Mouse (Mus musculus): Measurements from ENCODE around the gene Asb2. TPM values are rescaled to one million over a fixed set of nuclear protein-coding genes. Genes with fewer than 3 reads are reported as not detected.
A peak's percentile ranks its signal among the peaks of the same experiment; 100 is the strongest.

Asb2 gene
- polyA plus RNA-seq, 1 experiment from 2014 or later, result 254 TPM

DNA sequence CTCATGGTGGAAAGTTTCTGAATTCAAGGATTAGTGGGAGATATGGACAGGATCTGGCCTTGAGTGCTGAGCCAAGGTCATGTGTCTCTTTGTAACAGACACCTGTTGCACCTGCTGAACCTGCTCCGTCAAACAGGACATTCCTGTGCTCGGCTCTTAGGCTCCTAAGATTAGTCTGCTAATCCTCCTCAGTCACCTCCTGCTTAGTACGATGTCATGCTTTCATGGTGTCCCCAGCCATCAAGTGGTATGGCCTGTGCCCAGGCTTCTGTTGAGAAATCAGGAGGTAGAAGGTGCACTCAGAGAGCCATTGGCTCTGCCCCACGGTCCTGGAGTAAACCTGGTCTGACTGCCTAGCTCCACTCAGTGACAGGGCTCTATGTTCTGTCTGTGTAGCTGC lies 15.1 kb upstream of the Asb2 start:
- H3K9ac ChIP-seq (ENCODE audit: low read length), result no peak overlapping the region
- no peak overlapping the region for H3K4me2 ChIP-seq (ENCODE audit: low read length)
- 61% methylated on average over 4 of the region's 4 CpGs for WGBS
- no peaks in the 10 kb centered on the region for H3K9me3 ChIP-seq (ENCODE audit: control insufficient read depth, low read length)
- no peak overlapping the region for H3K27ac ChIP-seq (replicated peaks in 1 of 2; ENCODE audit: control insufficient read depth in 1 of 2, insufficient read depth in 1 of 2, low read depth in 2 of 2, low read length in 2 of 2)
- H3K36me3 ChIP-seq (ENCODE audit: control insufficient read depth, insufficient read depth, low read length), result no peaks in the 10 kb centered on the region
- H3K4me1 ChIP-seq (ENCODE audit: control insufficient read depth in 2 of 2, insufficient read depth in 2 of 2, low read length in 2 of 2), result peaks cover 3 to 6% of the 10 kb centered on the region in 2 experiments; a peak in 2 of 4 replicates
- no peak for ATAC-seq (ENCODE audit: insufficient number of reproducible peaks, insufficient read depth, low FRiP score, low read depth)
- no peaks in the 10 kb centered on the region for H3K27me3 ChIP-seq (ENCODE audit: control insufficient read depth, insufficient read depth, low read length)
- no peak overlapping the region for H3K4me3 ChIP-seq (ENCODE audit: control insufficient read depth in 1 of 2, insufficient read depth in 1 of 2, low read depth in 1 of 2, low read length in 2 of 2)

DNA sequence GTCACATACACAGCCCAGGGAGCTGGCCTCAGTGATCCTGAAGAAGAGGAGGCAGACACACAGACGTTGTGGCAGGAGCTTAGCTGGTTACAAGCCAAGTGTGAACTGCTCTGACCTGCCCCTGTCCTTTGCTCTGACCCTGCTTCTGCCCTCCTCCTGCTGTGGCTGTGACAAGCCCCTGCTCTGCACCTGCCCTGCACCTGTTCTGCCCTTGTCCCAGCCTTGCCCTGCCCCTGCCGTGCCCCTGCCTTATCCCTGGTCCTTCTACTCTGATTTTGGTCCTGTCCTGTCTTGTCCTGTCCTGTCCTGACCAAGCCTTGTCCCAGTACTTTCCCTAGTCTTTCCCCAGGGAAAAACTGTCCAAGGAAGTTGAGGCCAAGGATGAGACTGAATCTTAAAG lies 13.0 kb upstream of the Asb2 start:
- Histone ChIP-seq H3K27me3 (ENCODE audit: control insufficient read depth, insufficient read depth, low read length) (no peaks in the 10 kb centered on the region), H3K27ac (replicated peaks in 1 of 2; ENCODE audit: control insufficient read depth in 1 of 2, insufficient read depth in 1 of 2, low read depth in 2 of 2, low read length in 2 of 2) (no peak overlapping the region), H3K36me3 (ENCODE audit: control insufficient read depth, insufficient read depth, low read length) (no peaks in the 10 kb centered on the region), H3K9me3 (ENCODE audit: control insufficient read depth, low read length) (no peaks in the 10 kb centered on the region), H3K4me3 (ENCODE audit: control insufficient read depth in 1 of 2, insufficient read depth in 1 of 2, low read depth in 1 of 2, low read length in 2 of 2) (no peak overlapping the region), H3K4me1 (ENCODE audit: control insufficient read depth in 2 of 2, insufficient read depth in 2 of 2, low read length in 2 of 2) (peaks cover 2 to 6% of the 10 kb centered on the region in 2 experiments; a peak in 1 of 4 replicates), H3K9ac (ENCODE audit: low read length) (no peak overlapping the region), H3K4me2 (ENCODE audit: low read length) (no peak overlapping the region)
- ATAC-seq (ENCODE audit: insufficient number of reproducible peaks, insufficient read depth, low FRiP score, low read depth), result no peak
- 60% methylated on average over 2 of the region's 2 CpGs for WGBS

DNA sequence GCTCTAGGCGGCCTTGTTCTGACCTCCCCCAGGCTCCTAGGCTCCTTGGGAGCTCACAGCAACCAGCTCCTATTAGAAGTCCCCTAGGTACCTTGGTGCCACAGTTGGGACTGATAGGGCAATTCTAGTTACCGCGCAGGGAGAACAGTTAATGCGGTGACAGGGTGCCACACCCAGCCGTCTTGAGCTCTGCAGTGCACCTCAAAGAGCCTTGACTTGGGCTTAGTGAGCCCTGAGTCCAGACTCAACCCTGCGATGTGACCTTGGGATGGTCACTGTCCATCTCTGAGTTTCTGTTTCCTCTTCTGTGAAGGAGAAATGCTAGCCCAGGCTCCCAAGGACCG lies 12.5 kb upstream of the Asb2 start:
- no peaks in the 10 kb centered on the region for H3K9me3 ChIP-seq (ENCODE audit: control insufficient read depth, low read length)
- H3K9ac ChIP-seq (ENCODE audit: low read length), result peak overlapping the region; percentile 49; the same call in 1 of the 2 replicates
- no peak for ATAC-seq (ENCODE audit: insufficient number of reproducible peaks, insufficient read depth, low FRiP score, low read depth)
- H3K4me2 ChIP-seq (ENCODE audit: low read length), result peak overlapping the region; percentile 46
- peaks cover 2 to 6% of the 10 kb centered on the region in 2 experiments; a peak in 1 of 4 replicates for H3K4me1 ChIP-seq (ENCODE audit: control insufficient read depth in 2 of 2, insufficient read depth in 2 of 2, low read length in 2 of 2)
- 72% methylated on average over 7 of the region's 7 CpGs for WGBS
- H3K27me3 ChIP-seq (ENCODE audit: control insufficient read depth, insufficient read depth, low read length), result no peaks in the 10 kb centered on the region
- H3K27ac ChIP-seq (replicated peaks in 1 of 2; ENCODE audit: control insufficient read depth in 1 of 2, insufficient read depth in 1 of 2, low read depth in 2 of 2, low read length in 2 of 2), result no peak overlapping the region
- no peaks in the 10 kb centered on the region for H3K36me3 ChIP-seq (ENCODE audit: control insufficient read depth, insufficient read depth, low read length)
- no peak overlapping the region for H3K4me3 ChIP-seq (ENCODE audit: control insufficient read depth in 1 of 2, insufficient read depth in 1 of 2, low read depth in 1 of 2, low read length in 2 of 2)

DNA sequence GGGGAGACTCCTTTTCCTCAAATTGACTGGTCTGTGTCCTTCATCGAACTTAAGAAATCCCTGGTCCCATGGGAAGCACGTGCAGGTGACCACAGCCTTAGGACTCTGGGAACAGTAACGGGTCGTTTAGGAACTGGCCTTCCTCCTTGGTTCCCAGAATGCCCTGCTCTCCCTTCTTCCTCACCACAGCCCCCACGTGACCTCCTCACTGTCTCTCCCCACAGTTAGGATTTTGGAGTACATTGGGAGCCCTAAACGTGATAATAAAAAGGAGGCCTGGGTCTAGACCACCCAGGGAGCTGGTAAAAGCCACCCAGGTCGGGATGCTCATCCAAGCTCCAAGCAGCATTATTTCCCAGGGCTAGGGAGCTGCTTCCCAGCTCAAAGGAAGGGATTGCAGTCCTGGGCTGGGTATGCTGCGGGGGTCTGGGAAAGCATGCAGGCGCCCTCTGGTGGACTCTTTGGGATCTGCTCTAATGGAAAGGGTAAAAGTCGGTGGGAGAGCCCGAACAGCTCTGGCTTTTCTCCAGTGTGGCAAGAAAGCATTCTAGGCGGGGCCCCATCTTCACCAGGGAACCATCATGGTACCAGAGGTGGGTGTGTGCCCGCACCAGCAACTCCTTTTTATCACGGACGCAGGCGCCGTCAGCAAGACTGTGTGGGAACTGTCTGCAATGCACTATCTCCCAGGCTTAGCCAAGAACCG lies 12.0 kb upstream of the Asb2 start:
- Histone ChIP-seq H3K9me3 (ENCODE audit: control insufficient read depth, low read length) (no peaks in the 10 kb centered on the region), H3K27me3 (ENCODE audit: control insufficient read depth, insufficient read depth, low read length) (no peaks in the 10 kb centered on the region), H3K36me3 (ENCODE audit: control insufficient read depth, insufficient read depth, low read length) (no peaks in the 10 kb centered on the region), H3K4me3 (ENCODE audit: control insufficient read depth in 1 of 2, insufficient read depth in 1 of 2, low read depth in 1 of 2, low read length in 2 of 2) (no peak overlapping the region), H3K27ac (replicated peaks in 1 of 2; ENCODE audit: control insufficient read depth in 1 of 2, insufficient read depth in 1 of 2, low read depth in 2 of 2, low read length in 2 of 2) (no peak overlapping the region), H3K4me1 (ENCODE audit: control insufficient read depth in 2 of 2, insufficient read depth in 2 of 2, low read length in 2 of 2) (peaks cover 5 to 7% of the 10 kb centered on the region in 2 experiments; a peak in 2 of 4 replicates), H3K9ac (ENCODE audit: low read length) (peak overlapping the region; percentile 49; the same call in 1 of the 2 replicates), H3K4me2 (ENCODE audit: low read length) (peak overlapping the region; percentile 46)
- 13% methylated on average over 18 of the region's 18 CpGs for WGBS
- ATAC-seq (ENCODE audit: insufficient number of reproducible peaks, insufficient read depth, low FRiP score, low read depth), result peak; percentile 29; the same call in 1 of the 2 replicates

DNA sequence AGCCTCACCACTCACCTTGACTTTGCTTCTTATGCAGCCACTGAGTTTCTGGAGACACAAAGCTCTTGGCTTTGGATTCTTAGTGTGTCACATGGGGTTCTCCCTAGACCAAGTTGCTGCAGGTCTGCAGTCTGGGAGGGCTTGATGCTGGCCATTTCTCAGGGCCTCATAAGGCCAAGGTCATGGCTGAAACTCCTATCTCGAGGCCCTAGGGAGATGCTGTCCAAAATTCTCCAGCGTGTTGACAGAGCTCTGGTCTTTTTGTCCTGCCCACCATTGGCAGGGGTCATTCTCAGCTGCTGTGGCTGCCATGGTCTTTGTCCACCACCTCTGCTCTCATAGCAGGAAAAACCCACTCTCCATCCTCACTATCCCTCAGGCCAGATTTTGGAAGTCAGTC lies 11.4 kb upstream of the Asb2 start:
- ATAC-seq (ENCODE audit: insufficient number of reproducible peaks, insufficient read depth, low FRiP score, low read depth), result no peak
- 69% methylated on average over 2 of the region's 2 CpGs for WGBS

DNA sequence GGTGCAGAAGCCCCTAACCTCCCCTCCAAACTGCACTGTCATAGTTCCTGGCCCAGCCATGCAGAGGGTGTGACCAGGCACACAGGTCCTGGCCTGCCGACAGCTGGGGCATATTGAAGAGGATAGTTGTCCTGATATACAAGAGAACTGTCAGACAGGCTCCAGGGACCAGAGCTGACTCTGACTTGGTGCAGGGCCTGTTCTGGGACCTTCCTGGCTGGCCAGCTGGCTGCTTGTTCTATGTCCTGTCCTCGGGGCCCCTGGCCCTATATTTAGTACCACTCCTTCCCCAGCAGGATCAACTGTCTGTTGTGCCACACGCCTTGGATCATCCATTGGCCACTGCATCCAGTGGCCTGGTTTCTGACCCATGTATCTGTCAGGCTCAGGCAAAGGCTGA lies 6.5 kb upstream of the Asb2 start:
- peak overlapping the region; percentile 7 to 59; a peak in 2 of 4 replicates for H3K27ac ChIP-seq (replicated peaks in 1 of 2; ENCODE audit: control insufficient read depth in 1 of 2, insufficient read depth in 1 of 2, low read depth in 2 of 2, low read length in 2 of 2)
- no peaks in the 10 kb centered on the region for H3K36me3 ChIP-seq (ENCODE audit: control insufficient read depth, insufficient read depth, low read length)
- peaks cover 24 to 26% of the 10 kb centered on the region in 2 experiments for H3K4me1 ChIP-seq (ENCODE audit: control insufficient read depth in 2 of 2, insufficient read depth in 2 of 2, low read length in 2 of 2)
- 32% methylated on average over 3 of the region's 3 CpGs for WGBS
- H3K27me3 ChIP-seq (ENCODE audit: control insufficient read depth, insufficient read depth, low read length), result no peaks in the 10 kb centered on the region
- H3K9ac ChIP-seq (ENCODE audit: low read length), result no peak overlapping the region
- no peaks in the 10 kb centered on the region for H3K9me3 ChIP-seq (ENCODE audit: control insufficient read depth, low read length)
- no peak overlapping the region for H3K4me2 ChIP-seq (ENCODE audit: low read length)
- no peak overlapping the region for H3K4me3 ChIP-seq (ENCODE audit: control insufficient read depth in 1 of 2, insufficient read depth in 1 of 2, low read depth in 1 of 2, low read length in 2 of 2)
- ATAC-seq (ENCODE audit: insufficient number of reproducible peaks, insufficient read depth, low FRiP score, low read depth), result peak; percentile 4; the same call in 1 of the 2 replicates

More for the DNA sequence above, 11.4 kb upstream of the Asb2 start:
- H3K27me3 ChIP-seq (ENCODE audit: control insufficient read depth, insufficient read depth, low read length), result no peaks in the 10 kb centered on the region
- no peak overlapping the region for H3K9ac ChIP-seq (ENCODE audit: low read length)
- H3K4me2 ChIP-seq (ENCODE audit: low read length), result no peak overlapping the region
- no peak overlapping the region for H3K27ac ChIP-seq (replicated peaks in 1 of 2; ENCODE audit: control insufficient read depth in 1 of 2, insufficient read depth in 1 of 2, low read depth in 2 of 2, low read length in 2 of 2)
- H3K36me3 ChIP-seq (ENCODE audit: control insufficient read depth, insufficient read depth, low read length), result no peaks in the 10 kb centered on the region
- no peak overlapping the region for H3K4me3 ChIP-seq (ENCODE audit: control insufficient read depth in 1 of 2, insufficient read depth in 1 of 2, low read depth in 1 of 2, low read length in 2 of 2)
- no peaks in the 10 kb centered on the region for H3K9me3 ChIP-seq (ENCODE audit: control insufficient read depth, low read length)
- H3K4me1 ChIP-seq (ENCODE audit: control insufficient read depth in 2 of 2, insufficient read depth in 2 of 2, low read length in 2 of 2), result peaks cover 11 to 13% of the 10 kb centered on the region in 2 experiments

DNA sequence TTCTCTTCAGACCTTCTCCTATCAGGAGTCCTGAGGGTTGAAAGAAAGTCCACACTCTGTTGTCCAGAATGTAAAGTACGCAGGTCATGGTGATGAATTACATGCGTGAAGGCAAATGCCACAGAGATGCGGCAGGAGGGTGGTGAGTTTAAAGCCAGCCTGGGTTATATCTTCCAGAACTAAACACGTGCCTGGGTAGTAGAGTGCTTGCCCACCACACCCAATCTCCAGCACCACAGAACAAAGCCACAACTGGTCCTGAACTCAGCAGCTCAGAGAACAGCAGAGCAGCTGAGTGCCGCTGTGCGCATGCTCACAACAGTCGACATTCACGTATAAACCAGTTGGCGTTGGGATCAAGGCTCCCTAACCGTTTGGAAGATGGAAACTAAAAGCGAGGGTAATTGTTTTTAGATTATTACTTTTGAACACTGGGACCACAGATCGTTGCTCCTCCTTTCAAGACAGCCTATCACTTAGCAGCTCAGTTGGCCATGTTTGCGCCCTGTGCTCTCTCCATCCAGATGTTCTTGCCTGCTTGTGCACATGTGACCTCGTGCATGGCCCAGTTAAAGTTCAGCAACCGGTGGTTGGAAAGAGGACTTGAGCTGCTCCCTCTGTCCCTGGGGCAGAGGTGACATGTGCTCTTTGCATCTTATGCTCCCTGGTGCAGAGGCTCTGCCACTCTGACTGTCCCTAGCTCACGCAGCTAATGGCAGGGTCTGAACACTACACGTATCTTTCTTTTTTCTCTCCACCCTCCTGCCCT lies 5.9 kb upstream of the Asb2 start:
- Histone ChIP-seq H3K4me1 (ENCODE audit: control insufficient read depth in 2 of 2, insufficient read depth in 2 of 2, low read length in 2 of 2) (peaks cover 24 to 26% of the 10 kb centered on the region in 2 experiments), H3K27me3 (ENCODE audit: control insufficient read depth, insufficient read depth, low read length) (no peaks in the 10 kb centered on the region), H3K27ac (replicated peaks in 1 of 2; ENCODE audit: control insufficient read depth in 1 of 2, insufficient read depth in 1 of 2, low read depth in 2 of 2, low read length in 2 of 2) (peak overlapping the region in 1 of 2 experiments; percentile 59; a peak in 2 of 4 replicates), H3K36me3 (ENCODE audit: control insufficient read depth, insufficient read depth, low read length) (no peaks in the 10 kb centered on the region), H3K4me3 (ENCODE audit: control insufficient read depth in 1 of 2, insufficient read depth in 1 of 2, low read depth in 1 of 2, low read length in 2 of 2) (no peak overlapping the region), H3K4me2 (ENCODE audit: low read length) (no peak overlapping the region), H3K9me3 (ENCODE audit: control insufficient read depth, low read length) (no peaks in the 10 kb centered on the region), H3K9ac (ENCODE audit: low read length) (no peak overlapping the region)
- 79% methylated on average over 17 of the region's 17 CpGs for WGBS
- no peak for ATAC-seq (ENCODE audit: insufficient number of reproducible peaks, insufficient read depth, low FRiP score, low read depth)

Measured in heart, embryonic 14.5 days (tissue).